Mouse (Mus musculus) kidney, embryonic 16.5 days (tissue): ENCODE measurements at regions not wholly inside any gene's neighbourhood (a gene's known extent, or its start where the extent isn't known, plus 50 kb on each side); places are given as distances from the start of the nearest gene placed in this dataset.

Experiments
- ATAC-seq: fragments of 200-750 bp; cut with Nextera tagmentation; 2 replicates; pipeline ENCODE4 v1.8.0; 2017; ENCODE audit warnings: moderate TSS enrichment; ENCODE audit not compliant: low FRiP score, low TSS enrichment
- H3K27ac ChIP-seq: fragments of 300-500 bp; sonication (generic); 2 replicates; pipeline ENCODE4 v1.5.1; 2014; ENCODE audit warnings: low read length
- H3K27me3 ChIP-seq: fragments of 300-500 bp; sonication (generic); 2 replicates; pipeline ENCODE4 v1.6.1; 2014; ENCODE audit warnings: low read length, control low read depth, mixed read lengths; ENCODE audit not compliant: insufficient read depth
- H3K36me3 ChIP-seq: fragments of 300-500 bp; sonication (generic); 2 replicates; pipeline ENCODE4 v1.6.1; 2014; ENCODE audit warnings: low read length, control low read depth, mixed read lengths; ENCODE audit not compliant: insufficient read depth
- H3K4me1 ChIP-seq: fragments of 300-500 bp; sonication (generic); 2 replicates; pipeline ENCODE4 v1.6.1; 2014; ENCODE audit warnings: low read length, control low read depth, mixed read lengths; ENCODE audit not compliant: insufficient read depth
- H3K4me2 ChIP-seq: fragments of 300-500 bp; sonication (generic); replicated peaks from 2 replicates; pipeline ENCODE4 v1.6.1; 2014; ENCODE audit warnings: low read depth, low read length
- H3K4me3 ChIP-seq: fragments of 300-500 bp; sonication (generic); 2 replicates; pipeline ENCODE4 v1.5.1; 2014; ENCODE audit warnings: mild to moderate bottlenecking, low read length
- H3K9ac ChIP-seq: fragments of 300-500 bp; sonication (generic); replicated peaks from 2 replicates; pipeline ENCODE4 v1.6.1; 2014; ENCODE audit warnings: low read length
- H3K9me3 ChIP-seq: fragments of 300-500 bp; sonication (generic); 2 replicates; pipeline ENCODE4 v1.6.1; 2016; ENCODE audit warnings: low read length, control low read depth
- WGBS: fragments of 180-500 bp; shearing (Covaris S2); extraction: QIAGEN DNeasy Blood & Tissue Kit; methylation state at CpG from one replicate; pipeline ENCODE4 v1.1.7; 2014; 5-methylcytosine and 5-hydroxymethylcytosine counted together

DNA sequence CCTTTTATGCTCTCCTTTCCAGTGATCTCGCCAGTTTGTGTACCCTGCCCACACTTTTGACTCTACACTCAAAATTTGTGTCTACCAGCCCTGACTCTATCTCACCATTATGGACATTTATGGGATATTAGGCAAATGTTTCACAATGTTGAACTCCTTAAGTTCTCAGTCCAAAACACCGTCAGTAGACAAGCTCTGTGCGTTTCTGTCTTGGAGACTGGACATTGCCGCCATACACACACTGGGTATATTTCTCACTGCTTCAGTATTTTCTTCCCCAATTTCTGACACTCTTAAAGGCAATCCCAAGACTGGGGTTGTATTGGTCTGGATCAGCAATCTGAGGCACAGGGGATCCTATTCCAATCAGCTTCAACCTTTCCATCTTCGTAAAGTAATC is 75.6 kb downstream of the Oxgr1 start:
- 86% methylated on average over 5 of the region's 5 CpGs for WGBS
- Histone ChIP-seq H3K4me1 (peaks cover 4% of the 10 kb centered on the region; the same call in 1 of the 2 replicates), H3K9me3 (0 out of 2 replicates have a peak, but pooled peaks cover 4% of the 10 kb centered on the region), H3K4me3 (no peak overlapping the region), H3K9ac (no peak overlapping the region), H3K4me2 (no peak overlapping the region), H3K36me3 (no peaks in the 10 kb centered on the region), H3K27ac (no peak overlapping the region), H3K27me3 (no peaks in the 10 kb centered on the region)
- ATAC-seq: no peak

DNA sequence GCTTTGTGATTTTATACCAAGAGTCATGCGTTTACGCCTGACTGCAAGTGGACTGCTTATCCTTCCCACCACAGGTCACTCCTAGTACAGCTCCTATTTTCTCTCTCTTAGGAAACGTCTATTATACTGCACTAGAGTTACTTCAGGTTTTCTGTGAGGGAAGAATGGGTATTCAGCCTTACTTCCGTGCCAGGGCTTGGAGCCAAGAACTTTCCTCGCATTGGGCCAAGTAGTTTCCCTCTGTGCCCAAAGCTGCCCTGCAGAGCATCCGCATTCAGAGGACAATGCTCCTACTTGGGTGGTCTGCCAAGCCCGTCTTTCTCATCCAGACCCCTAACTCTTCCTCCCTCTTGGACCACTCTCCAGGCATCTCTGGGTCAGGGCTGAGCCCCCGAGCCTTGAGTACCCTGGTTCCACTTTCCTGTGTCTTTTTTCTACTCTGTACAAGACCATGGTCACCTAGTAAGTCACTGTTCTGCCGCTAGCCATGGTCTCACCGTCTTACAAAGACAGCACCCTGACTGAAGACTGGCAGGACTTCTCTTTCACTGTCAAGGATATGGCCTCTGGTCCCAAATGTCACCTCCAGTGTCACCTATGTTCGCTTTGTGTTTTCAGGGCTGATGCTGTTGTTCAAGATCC is 76.3 kb downstream of the Oxgr1 start:
- Histone ChIP-seq H3K9ac (no peak overlapping the region), H3K4me3 (no peak overlapping the region), H3K27me3 (no peaks in the 10 kb centered on the region), H3K9me3 (0 out of 2 replicates have a peak, but pooled peaks cover 4% of the 10 kb centered on the region), H3K36me3 (no peaks in the 10 kb centered on the region), H3K4me2 (no peak overlapping the region), H3K4me1 (peaks cover 4% of the 10 kb centered on the region; the same call in 1 of the 2 replicates), H3K27ac (no peak overlapping the region)
- 73% methylated on average over 11 of the region's 11 CpGs for WGBS
- ATAC-seq: no peak

DNA sequence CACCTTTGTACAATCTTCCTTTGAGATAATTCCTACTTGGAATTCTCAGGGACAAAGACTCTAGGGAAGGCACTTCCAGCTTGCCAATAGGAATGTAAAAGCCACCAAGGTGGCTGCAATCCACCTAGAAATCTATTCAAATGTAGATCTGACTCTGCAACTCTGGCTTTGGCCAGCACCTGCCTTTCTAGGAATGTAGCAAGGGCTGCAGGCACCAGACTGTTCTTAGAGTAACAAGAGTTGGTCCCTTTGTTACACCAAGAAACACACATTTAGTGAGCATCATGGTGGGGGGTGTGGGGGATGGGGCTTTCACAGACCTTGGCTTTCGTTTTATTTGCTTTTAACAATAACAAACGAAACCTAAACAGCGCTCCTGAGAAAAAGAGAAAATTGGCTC is 78.5 kb downstream of the Oxgr1 start:
- 0 out of 2 replicates have a peak, but pooled peaks cover 4% of the 10 kb centered on the region for H3K9me3 ChIP-seq
- H3K27ac ChIP-seq: no peak overlapping the region
- H3K27me3 ChIP-seq: no peaks in the 10 kb centered on the region
- no peak overlapping the region for H3K9ac ChIP-seq
- H3K4me2 ChIP-seq: no peak overlapping the region
- ATAC-seq: no peak
- H3K4me3 ChIP-seq: no peak overlapping the region
- no peaks in the 10 kb centered on the region for H3K36me3 ChIP-seq
- H3K4me1 ChIP-seq: peaks cover 4% of the 10 kb centered on the region; the same call in 1 of the 2 replicates
- 77% methylated on average over 3 of the region's 3 CpGs for WGBS

DNA sequence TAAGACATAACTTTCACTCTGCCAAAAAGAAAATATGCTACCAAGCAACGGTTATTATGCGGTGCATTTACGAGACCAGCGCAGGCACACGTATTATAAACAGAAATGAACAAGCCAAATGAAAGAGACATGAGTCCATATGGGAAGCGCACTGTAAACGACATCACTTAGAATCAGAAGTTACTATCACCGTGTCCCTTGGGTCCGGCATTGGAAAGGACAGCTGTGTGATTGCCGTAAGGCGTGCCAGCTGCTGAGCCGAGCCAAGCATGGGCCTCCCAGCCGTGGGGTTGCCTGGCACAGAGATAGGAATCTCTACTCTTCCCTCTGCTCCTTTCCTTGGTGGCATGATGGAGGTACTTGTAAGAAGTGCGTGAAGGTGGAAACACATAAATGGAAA is 88.4 kb downstream of the Oxgr1 start:
- no peak for ATAC-seq
- no peak overlapping the region for H3K27ac ChIP-seq
- H3K4me3 ChIP-seq: no peak overlapping the region
- no peaks in the 10 kb centered on the region for H3K36me3 ChIP-seq
- H3K4me2 ChIP-seq: no peak overlapping the region
- no peaks in the 10 kb centered on the region for H3K4me1 ChIP-seq
- no peaks in the 10 kb centered on the region for H3K9me3 ChIP-seq
- H3K27me3 ChIP-seq: no peaks in the 10 kb centered on the region
- 90% methylated on average over 14 of the region's 14 CpGs for WGBS
- H3K9ac ChIP-seq: no peak overlapping the region

DNA sequence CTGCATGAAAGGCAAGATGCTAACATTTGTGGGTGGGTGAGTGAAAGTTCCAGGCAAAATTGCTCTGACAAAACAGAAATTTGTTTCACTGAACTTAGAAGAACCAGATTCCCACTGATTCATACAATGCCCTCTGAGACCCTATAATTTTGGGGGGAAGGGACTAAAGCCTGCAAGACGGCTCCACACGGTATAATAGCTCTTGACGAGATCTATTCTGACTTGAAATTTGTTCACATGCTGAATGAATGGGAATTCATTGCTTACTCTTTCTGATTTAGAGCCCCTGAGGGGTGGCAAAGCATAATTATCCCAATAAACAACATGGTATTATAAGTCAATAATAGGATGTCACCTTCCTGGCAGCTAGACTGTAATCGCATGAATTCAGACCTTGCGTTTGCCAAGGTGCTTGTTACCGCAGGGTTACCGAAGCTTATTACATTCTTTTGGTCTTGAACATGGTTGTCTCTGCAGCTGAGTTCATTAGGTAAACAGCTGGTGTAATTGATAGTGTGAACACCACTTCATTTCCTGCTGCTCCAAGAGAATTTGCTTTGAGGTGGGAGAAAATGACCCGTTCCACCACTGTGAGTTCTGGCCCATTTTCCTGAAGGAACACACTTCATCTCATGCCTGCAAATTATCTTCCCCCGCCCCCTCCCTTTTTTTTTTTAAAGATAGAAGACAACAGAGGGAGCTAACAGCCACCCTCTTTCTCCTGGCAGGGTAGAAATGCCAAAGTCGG is 89.2 kb downstream of the Oxgr1 start:
- Histone ChIP-seq H3K36me3 (no peaks in the 10 kb centered on the region), H3K4me3 (no peak overlapping the region), H3K27ac (no peak overlapping the region), H3K27me3 (no peaks in the 10 kb centered on the region), H3K4me1 (no peaks in the 10 kb centered on the region), H3K4me2 (no peak overlapping the region), H3K9me3 (no peaks in the 10 kb centered on the region), H3K9ac (no peak overlapping the region)
- 52% methylated on average over 10 of the region's 10 CpGs for WGBS
- peak; percentile 59; the same call in 1 of the 2 replicates for ATAC-seq
